Mouse (Mus musculus): ENCODE data around the gene Atxn2. TPM values are rescaled to one million over a fixed set of nuclear protein-coding genes. Genes with fewer than 3 reads are reported as not detected.
"Not testable (repeated sequence)": the region's sequence is repeated elsewhere in the genome, so short reads cannot be mapped to it uniquely, and the experiment has no call there.

Atxn2 gene
- polyA plus RNA-seq, 1 experiment from 2014 or later, result 60.1 TPM

DNA sequence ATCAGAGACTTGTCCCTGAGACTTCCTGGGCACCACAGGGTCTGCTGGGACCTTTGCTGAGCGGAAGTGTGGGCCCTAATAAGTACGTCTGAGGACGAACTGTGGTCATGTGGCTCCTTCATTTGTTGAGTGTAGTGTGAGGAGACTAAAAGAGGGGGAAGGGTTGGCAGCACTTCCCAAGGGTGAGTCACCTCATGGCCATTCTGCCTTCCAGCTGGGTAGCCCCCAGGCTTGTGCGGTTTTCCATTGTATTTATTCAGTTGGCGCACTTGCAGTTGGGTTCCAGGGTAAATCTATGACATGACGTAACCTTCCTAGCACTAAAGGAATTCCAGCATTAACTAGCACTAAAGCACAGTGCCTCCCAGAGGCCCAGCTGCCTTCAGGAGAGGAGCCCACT lies 25.6 kb upstream of the Atxn2 start:
- Histone ChIP-seq H3K4me3 (ENCODE audit: low read depth, low read length) (no peak overlapping the region), H3K4me1 (ENCODE audit: control insufficient read depth, insufficient read depth, low read length) (no peaks in the 10 kb centered on the region), H3K27me3 (ENCODE audit: control insufficient read depth, insufficient read depth, low read depth, low read length) (no peaks in the 10 kb centered on the region), H3K27ac (ENCODE audit: low read length) (no peak overlapping the region), H3K9ac (ENCODE audit: low read depth, low read length) (no peak overlapping the region), H3K9me3 (replicated peaks; ENCODE audit: control insufficient read depth, low read length, poor library complexity, severe bottlenecking) (no peaks in the 10 kb centered on the region), H3K36me3 (ENCODE audit: control insufficient read depth, insufficient read depth, low read length) (peaks cover 27% of the 10 kb centered on the region), H3K4me2 (ENCODE audit: low read length) (no peak overlapping the region)
- WGBS, result 84% methylated on average over 6 of the region's 6 CpGs
- no peak for ATAC-seq

DNA sequence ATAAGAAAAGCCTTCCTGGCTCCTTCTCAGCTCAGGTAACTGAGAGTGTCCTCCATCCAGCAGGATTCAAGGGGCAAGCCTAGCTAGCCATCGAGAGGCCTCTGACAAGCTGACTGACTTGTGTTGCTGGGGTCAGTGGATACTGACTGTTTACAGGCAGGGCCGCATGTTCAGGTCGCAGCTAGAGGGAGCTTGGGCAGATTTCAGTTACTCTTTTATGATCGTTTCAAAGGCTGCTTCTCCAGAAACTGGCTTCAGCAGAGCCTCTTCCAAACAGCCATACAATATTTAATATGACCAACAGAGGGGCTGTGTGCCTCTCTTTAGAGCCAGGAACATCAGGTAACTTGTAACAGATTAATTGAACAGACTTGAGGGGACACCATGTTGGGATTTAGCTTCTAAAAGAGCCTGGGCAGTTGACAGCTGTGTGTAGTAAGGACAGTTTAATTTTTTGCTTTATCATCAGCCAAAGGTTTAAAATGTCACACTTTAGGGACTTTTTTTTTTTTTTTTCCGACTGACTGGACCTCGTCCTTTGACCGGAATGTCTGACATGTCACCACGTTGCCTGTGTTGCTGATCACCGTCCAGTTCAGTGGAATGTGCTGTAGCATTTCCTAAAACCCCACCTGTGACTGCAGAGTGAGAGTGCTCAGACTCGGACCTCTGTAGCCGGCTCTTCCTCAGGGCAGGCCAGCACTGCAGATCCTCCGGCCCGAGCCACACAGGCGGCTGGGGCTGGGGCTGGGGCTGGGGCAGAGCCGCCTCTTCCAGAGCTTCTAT lies 24.8 kb upstream of the Atxn2 start:
- 84% methylated on average over 15 of the region's 15 CpGs for WGBS

DNA sequence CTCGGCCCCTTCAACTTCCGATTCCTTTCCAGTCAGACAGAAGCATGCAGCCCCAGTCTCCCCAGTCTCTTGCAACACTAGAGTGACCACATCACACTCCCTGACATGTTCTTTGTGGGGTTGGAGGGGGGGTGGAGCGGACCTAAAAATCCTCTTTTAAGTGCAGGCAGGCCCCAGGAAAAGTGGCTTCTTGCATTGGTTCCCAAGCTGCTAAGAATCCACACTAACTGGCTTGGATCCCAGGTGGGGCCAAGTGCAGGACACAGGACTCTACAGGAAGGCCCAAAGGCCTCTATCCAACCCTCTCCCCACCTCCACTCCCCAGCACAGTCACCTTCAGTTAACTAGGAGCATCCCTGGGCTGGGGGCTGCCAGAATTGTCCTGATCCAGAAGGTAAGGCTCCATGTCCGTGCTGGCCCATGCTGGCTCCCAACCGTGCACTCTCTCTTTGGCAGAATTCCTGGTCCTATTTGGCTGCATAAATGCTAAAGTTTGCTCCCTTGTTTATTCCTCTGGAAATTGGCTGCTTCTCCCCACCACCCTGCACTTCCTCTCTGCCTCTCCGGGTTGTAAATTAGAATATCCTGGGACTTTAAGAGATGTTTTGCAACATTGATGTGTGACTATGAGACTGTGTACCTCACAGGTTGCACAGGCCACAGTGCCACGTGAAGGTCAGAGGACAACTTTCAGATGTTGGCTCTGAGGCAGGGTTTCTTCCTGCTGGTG lies 20.5 kb upstream of the Atxn2 start:
- no peak for ATAC-seq
- H3K4me2 ChIP-seq (ENCODE audit: low read length), result no peak overlapping the region
- H3K27me3 ChIP-seq (ENCODE audit: control insufficient read depth, insufficient read depth, low read depth, low read length), result no peaks in the 10 kb centered on the region
- H3K27ac ChIP-seq (ENCODE audit: low read length), result no peak overlapping the region
- H3K4me1 ChIP-seq (ENCODE audit: control insufficient read depth, insufficient read depth, low read length), result no peaks in the 10 kb centered on the region
- H3K4me3 ChIP-seq (ENCODE audit: low read depth, low read length), result no peak overlapping the region
- peaks cover 8% of the 10 kb centered on the region; the same call in 1 of the 2 replicates for H3K36me3 ChIP-seq (ENCODE audit: control insufficient read depth, insufficient read depth, low read length)
- no peaks in the 10 kb centered on the region for H3K9me3 ChIP-seq (replicated peaks; ENCODE audit: control insufficient read depth, low read length, poor library complexity, severe bottlenecking)
- no peak overlapping the region for H3K9ac ChIP-seq (ENCODE audit: low read depth, low read length)
- WGBS, result 80% methylated on average over 7 of the region's 7 CpGs

More for the DNA sequence above, 24.8 kb upstream of the Atxn2 start:
- H3K4me1 ChIP-seq (ENCODE audit: control insufficient read depth, insufficient read depth, low read length), result no peaks in the 10 kb centered on the region
- H3K9me3 ChIP-seq (replicated peaks; ENCODE audit: control insufficient read depth, low read length, poor library complexity, severe bottlenecking), result no peaks in the 10 kb centered on the region
- H3K4me2 ChIP-seq (ENCODE audit: low read length), result no peak overlapping the region
- H3K27ac ChIP-seq (ENCODE audit: low read length), result no peak overlapping the region
- no peak for ATAC-seq
- H3K4me3 ChIP-seq (ENCODE audit: low read depth, low read length), result no peak overlapping the region
- no peak overlapping the region for H3K9ac ChIP-seq (ENCODE audit: low read depth, low read length)
- no peaks in the 10 kb centered on the region for H3K27me3 ChIP-seq (ENCODE audit: control insufficient read depth, insufficient read depth, low read depth, low read length)
- H3K36me3 ChIP-seq (ENCODE audit: control insufficient read depth, insufficient read depth, low read length), result peaks cover 23% of the 10 kb centered on the region

DNA sequence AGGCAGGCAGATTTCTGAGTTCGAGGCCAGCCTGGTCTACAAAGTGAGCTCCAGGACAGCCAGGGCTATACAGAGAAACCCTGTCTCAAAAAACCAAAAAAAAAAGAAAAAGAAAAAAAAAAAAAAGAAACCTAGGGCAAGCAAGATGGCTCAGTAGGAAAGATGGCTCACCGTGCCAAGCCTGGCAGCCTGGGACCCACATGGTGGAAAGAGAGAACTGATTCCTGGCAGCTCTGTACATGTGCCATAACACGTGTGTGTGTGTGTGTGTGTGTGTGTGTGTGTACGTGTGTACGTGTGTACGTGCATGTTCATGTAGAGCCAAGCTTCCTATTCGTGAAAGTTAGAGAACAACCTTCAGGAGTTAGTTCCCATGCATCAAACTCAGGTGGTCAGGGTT lies 19.7 kb upstream of the Atxn2 start:
- not testable (repeated sequence) for H3K4me1 ChIP-seq (ENCODE audit: control insufficient read depth, insufficient read depth, low read length); H3K4me3 ChIP-seq (ENCODE audit: low read depth, low read length); H3K36me3 ChIP-seq (ENCODE audit: control insufficient read depth, insufficient read depth, low read length); H3K27me3 ChIP-seq (ENCODE audit: control insufficient read depth, insufficient read depth, low read depth, low read length); H3K27ac ChIP-seq (ENCODE audit: low read length); ATAC-seq; H3K9me3 ChIP-seq (replicated peaks; ENCODE audit: control insufficient read depth, low read length, poor library complexity, severe bottlenecking); H3K9ac ChIP-seq (ENCODE audit: low read depth, low read length); H3K4me2 ChIP-seq (ENCODE audit: low read length)
- 93% methylated on average over 7 of the region's 7 CpGs for WGBS

DNA sequence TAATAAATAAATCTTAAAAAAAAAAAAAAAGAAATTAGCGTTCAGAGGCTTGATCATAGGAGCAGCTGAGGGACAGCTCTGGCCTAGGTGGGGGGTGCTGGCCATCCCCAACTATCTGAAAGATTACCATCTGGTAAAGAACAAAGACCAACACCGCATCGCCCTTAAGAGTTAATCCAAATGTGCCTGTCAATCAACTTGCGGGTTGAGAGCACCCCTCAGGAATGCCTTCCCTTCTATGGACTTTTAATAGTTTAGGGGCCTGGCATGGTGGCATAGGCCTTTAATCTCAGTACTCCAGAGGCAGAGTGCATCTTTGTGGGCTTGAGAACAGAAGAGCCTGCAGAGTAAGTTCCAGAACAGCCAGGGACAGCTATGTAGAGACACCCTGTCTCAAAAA lies 18.2 kb upstream of the Atxn2 start:
- H3K36me3 ChIP-seq (ENCODE audit: control insufficient read depth, insufficient read depth, low read length), result no peaks in the 10 kb centered on the region
- no peak overlapping the region for H3K27ac ChIP-seq (ENCODE audit: low read length)
- H3K27me3 ChIP-seq (ENCODE audit: control insufficient read depth, insufficient read depth, low read depth, low read length), result no peaks in the 10 kb centered on the region
- WGBS, result 78% methylated on average over 4 of the region's 4 CpGs
- H3K4me1 ChIP-seq (ENCODE audit: control insufficient read depth, insufficient read depth, low read length), result no peaks in the 10 kb centered on the region
- H3K9me3 ChIP-seq (replicated peaks; ENCODE audit: control insufficient read depth, low read length, poor library complexity, severe bottlenecking), result no peaks in the 10 kb centered on the region
- no peak overlapping the region for H3K9ac ChIP-seq (ENCODE audit: low read depth, low read length)
- ATAC-seq, result no peak
- H3K4me3 ChIP-seq (ENCODE audit: low read depth, low read length), result no peak overlapping the region
- H3K4me2 ChIP-seq (ENCODE audit: low read length), result no peak overlapping the region

DNA sequence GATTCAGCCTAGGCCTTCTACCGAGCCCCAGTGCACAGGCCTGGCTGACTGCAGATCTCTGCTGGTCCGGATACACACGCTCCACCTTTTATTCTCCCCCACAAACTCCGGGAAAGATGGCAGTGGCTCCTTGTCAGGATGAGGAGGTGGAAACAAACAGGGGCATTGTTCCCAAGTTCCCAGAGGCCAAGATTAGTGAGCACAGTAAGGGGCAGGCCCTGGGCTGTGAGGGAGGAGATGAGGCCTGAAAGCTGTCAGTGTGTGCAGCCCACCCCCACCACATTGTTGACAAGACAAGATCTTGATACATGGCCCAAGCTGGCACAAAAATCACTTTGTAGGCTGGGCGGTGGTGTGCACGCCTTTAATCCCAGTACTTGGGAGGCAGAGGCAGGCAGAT lies 14.4 kb upstream of the Atxn2 start:
- 43% methylated on average over 6 of the region's 6 CpGs for WGBS
- no peak overlapping the region for H3K9ac ChIP-seq (ENCODE audit: low read depth, low read length)
- H3K27me3 ChIP-seq (ENCODE audit: control insufficient read depth, insufficient read depth, low read depth, low read length), result no peaks in the 10 kb centered on the region
- H3K4me3 ChIP-seq (ENCODE audit: low read depth, low read length), result no peak overlapping the region
- H3K4me1 ChIP-seq (ENCODE audit: control insufficient read depth, insufficient read depth, low read length), result no peaks in the 10 kb centered on the region
- no peak overlapping the region for H3K4me2 ChIP-seq (ENCODE audit: low read length)
- H3K9me3 ChIP-seq (replicated peaks; ENCODE audit: control insufficient read depth, low read length, poor library complexity, severe bottlenecking), result no peaks in the 10 kb centered on the region
- no peak overlapping the region for H3K27ac ChIP-seq (ENCODE audit: low read length)
- ATAC-seq, result no peak
- no peaks in the 10 kb centered on the region for H3K36me3 ChIP-seq (ENCODE audit: control insufficient read depth, insufficient read depth, low read length)

DNA sequence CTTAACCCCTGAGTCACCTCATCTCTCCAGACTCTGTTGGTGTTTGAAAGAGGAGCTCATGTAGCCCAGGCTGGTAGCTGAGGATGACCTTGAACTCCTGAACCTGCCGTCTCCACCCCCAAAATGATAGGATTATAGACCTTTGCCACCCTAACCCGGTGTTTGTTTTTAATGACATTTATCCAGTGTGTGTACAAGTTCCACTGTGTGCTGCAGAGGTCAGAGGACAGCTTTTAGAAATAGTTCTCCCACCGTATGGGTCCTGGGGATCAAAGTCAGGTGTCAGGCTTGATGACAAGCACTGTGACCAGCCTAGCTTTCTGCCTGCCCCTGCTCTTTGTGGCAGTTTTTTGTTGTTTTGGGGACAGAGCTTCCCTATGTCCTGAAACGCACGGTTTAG lies 11.2 kb upstream of the Atxn2 start:
- ATAC-seq, result no peak
- Histone ChIP-seq H3K36me3 (ENCODE audit: control insufficient read depth, insufficient read depth, low read length) (no peaks in the 10 kb centered on the region), H3K27me3 (ENCODE audit: control insufficient read depth, insufficient read depth, low read depth, low read length) (no peaks in the 10 kb centered on the region), H3K9ac (ENCODE audit: low read depth, low read length) (no peak overlapping the region), H3K27ac (ENCODE audit: low read length) (no peak overlapping the region), H3K4me3 (ENCODE audit: low read depth, low read length) (no peak overlapping the region), H3K9me3 (replicated peaks; ENCODE audit: control insufficient read depth, low read length, poor library complexity, severe bottlenecking) (no peaks in the 10 kb centered on the region), H3K4me1 (ENCODE audit: control insufficient read depth, insufficient read depth, low read length) (peaks cover 4% of the 10 kb centered on the region; the same call in 1 of the 2 replicates), H3K4me2 (ENCODE audit: low read length) (no peak overlapping the region)
- 45% methylated on average over 5 of the region's 5 CpGs for WGBS

DNA sequence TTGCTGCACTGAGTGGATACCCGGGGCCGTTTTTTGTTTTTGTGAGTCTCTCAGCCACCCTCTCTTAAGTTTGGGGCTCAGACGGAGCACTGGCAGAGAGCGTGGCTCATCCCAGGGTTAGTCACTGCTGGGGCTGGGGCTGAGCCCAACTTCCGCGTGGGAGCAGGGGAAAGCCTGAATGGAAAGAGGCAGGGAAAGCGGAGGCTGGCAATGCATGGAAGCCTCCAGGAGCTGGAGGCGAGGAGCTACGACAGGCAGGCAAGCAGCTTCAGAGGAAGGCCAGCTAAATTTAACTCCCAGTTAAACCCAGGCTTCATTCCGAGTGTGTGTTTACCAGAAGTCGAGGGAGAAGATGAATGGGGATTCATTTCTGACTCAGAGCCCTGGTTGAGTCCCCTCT lies 10.6 kb upstream of the Atxn2 start:
- H3K36me3 ChIP-seq (ENCODE audit: control insufficient read depth, insufficient read depth, low read length), result no peaks in the 10 kb centered on the region
- no peak overlapping the region for H3K4me2 ChIP-seq (ENCODE audit: low read length)
- H3K4me1 ChIP-seq (ENCODE audit: control insufficient read depth, insufficient read depth, low read length), result peaks cover 5% of the 10 kb centered on the region; the same call in 1 of the 2 replicates
- no peak for ATAC-seq
- no peaks in the 10 kb centered on the region for H3K27me3 ChIP-seq (ENCODE audit: control insufficient read depth, insufficient read depth, low read depth, low read length)
- H3K27ac ChIP-seq (ENCODE audit: low read length), result no peak overlapping the region
- 21% methylated on average over 11 of the region's 11 CpGs for WGBS
- H3K9me3 ChIP-seq (replicated peaks; ENCODE audit: control insufficient read depth, low read length, poor library complexity, severe bottlenecking), result no peaks in the 10 kb centered on the region
- H3K4me3 ChIP-seq (ENCODE audit: low read depth, low read length), result no peak overlapping the region
- H3K9ac ChIP-seq (ENCODE audit: low read depth, low read length), result no peak overlapping the region

DNA sequence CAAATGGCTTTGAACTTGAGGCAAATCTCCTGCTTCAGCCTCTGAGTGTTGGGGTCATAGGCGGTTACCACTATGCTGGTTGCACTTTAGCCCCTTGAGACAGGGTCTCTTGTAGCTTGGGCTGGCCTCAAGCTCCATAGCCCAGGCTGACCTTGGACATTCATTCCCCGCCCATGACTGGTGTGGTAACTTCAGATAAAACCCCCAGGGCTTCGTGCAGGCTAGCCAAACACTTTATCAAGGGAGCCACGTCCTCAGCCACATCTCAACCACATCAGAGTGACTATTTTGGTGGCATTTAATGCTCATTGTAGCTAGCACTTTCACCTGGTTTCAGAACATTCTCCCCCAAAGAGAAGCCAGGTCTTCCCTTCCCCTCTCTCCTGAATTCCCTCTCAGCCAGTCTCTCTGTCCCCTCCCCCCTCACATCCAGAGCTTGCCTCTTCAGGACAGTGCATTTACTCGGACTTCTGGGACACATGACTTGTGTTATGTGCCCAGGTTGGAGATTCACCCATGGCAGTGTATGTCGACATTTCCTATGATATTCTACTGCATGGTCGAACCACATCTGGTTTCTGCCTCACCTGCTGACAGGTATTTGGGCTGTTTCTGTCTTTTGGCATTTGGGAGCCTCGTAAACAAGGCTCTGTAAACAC lies 9.9 kb upstream of the Atxn2 start:
- Histone ChIP-seq H3K36me3 (ENCODE audit: control insufficient read depth, insufficient read depth, low read length) (no peaks in the 10 kb centered on the region), H3K4me1 (ENCODE audit: control insufficient read depth, insufficient read depth, low read length) (peaks cover 5% of the 10 kb centered on the region; the same call in 1 of the 2 replicates), H3K27ac (ENCODE audit: low read length) (no peak overlapping the region), H3K9me3 (replicated peaks; ENCODE audit: control insufficient read depth, low read length, poor library complexity, severe bottlenecking) (no peaks in the 10 kb centered on the region), H3K9ac (ENCODE audit: low read depth, low read length) (no peak overlapping the region), H3K4me3 (ENCODE audit: low read depth, low read length) (no peak overlapping the region), H3K27me3 (ENCODE audit: control insufficient read depth, insufficient read depth, low read depth, low read length) (no peaks in the 10 kb centered on the region), H3K4me2 (ENCODE audit: low read length) (no peak overlapping the region)
- 68% methylated on average over 8 of the region's 8 CpGs for WGBS
- no peak for ATAC-seq

Measured in midbrain, embryonic 16.5 days (tissue).